Mouse (Mus musculus): ENCODE measurements around the gene Inpp5a.

Inpp5a gene

GRCm38 (mm10) chr7:139530591-139531427 is 141.9 kb downstream of the Inpp5a start:
- no peak for DNase-seq (ENCODE audit: low read depth, low spot score)

GRCm38 (mm10) chr7:139531428-139531801 is 142.5 kb downstream of the Inpp5a start:
- DNase-seq (ENCODE audit: low read depth, low spot score): no peak

- no peak for DNase-seq (ENCODE audit: low read depth, low spot score)
Observed at GRCm38 (mm10) chr7:139536331-139536730, 147.4 kb downstream of the Inpp5a start.

GRCm38 (mm10) chr7:139536831-139537230 is 147.9 kb downstream of the Inpp5a start:
- DNase-seq (ENCODE audit: low read depth, low spot score): no peak

- DNase-seq (ENCODE audit: low read depth, low spot score): no peak
Observed at GRCm38 (mm10) chr7:139537831-139538230, 148.9 kb downstream of the Inpp5a start.

- DNase-seq (ENCODE audit: low read depth, low spot score): no peak
Observed at GRCm38 (mm10) chr7:139538541-139538940, 149.6 kb downstream of the Inpp5a start.

GRCm38 (mm10) chr7:139540601-139541000 is 151.7 kb downstream of the Inpp5a start:
- DNase-seq (ENCODE audit: low read depth, low spot score): no peak

- no peak for DNase-seq (ENCODE audit: low read depth, low spot score)
Observed at GRCm38 (mm10) chr7:139541422-139541821, 152.5 kb downstream of the Inpp5a start.

- DNase-seq (ENCODE audit: low read depth, low spot score): no peak
Observed at GRCm38 (mm10) chr7:139544706-139545625, 156.1 kb downstream of the Inpp5a start.

GRCm38 (mm10) chr7:139547325-139547724 is 158.4 kb downstream of the Inpp5a start:
- no peak for DNase-seq (ENCODE audit: low read depth, low spot score)

GRCm38 (mm10) chr7:139550086-139550783 is 161.3 kb downstream of the Inpp5a start:
- no peak for DNase-seq (ENCODE audit: low read depth, low spot score)

- no peak for DNase-seq (ENCODE audit: low read depth, low spot score)
Observed at GRCm38 (mm10) chr7:139551519-139551918, 162.6 kb downstream of the Inpp5a start.

- no peak for DNase-seq (ENCODE audit: low read depth, low spot score)
Observed at GRCm38 (mm10) chr7:139556331-139556730, 167.4 kb downstream of the Inpp5a start.

GRCm38 (mm10) chr7:139556746-139557526 is 168.0 kb downstream of the Inpp5a start:
- no peak for DNase-seq (ENCODE audit: low read depth, low spot score)

- no peak for DNase-seq (ENCODE audit: low read depth, low spot score)
Observed at GRCm38 (mm10) chr7:139559659-139560058, 170.8 kb downstream of the Inpp5a start.

- DNase-seq (ENCODE audit: low read depth, low spot score): no peak
Observed at GRCm38 (mm10) chr7:139563425-139563824, 174.5 kb downstream of the Inpp5a start.

- no peak for DNase-seq (ENCODE audit: low read depth, low spot score)
Observed at GRCm38 (mm10) chr7:139564161-139564560, 175.3 kb downstream of the Inpp5a start.

GRCm38 (mm10) chr7:139565998-139566397 is 177.1 kb downstream of the Inpp5a start:
- no peak for DNase-seq (ENCODE audit: low read depth, low spot score)

GRCm38 (mm10) chr7:139566533-139566932 is 177.6 kb downstream of the Inpp5a start:
- no peak for DNase-seq (ENCODE audit: low read depth, low spot score)

- no peak for DNase-seq (ENCODE audit: low read depth, low spot score)
Observed at GRCm38 (mm10) chr7:139570788-139571187, 181.9 kb downstream of the Inpp5a start.

GRCm38 (mm10) chr7:139572665-139573064 is 183.8 kb downstream of the Inpp5a start:
- DNase-seq (ENCODE audit: low read depth, low spot score): no peak

Data from CD4-positive helper T cell, adult 2 months (primary cell).